Mouse (Mus musculus) ES-E14 (cell line): Measurements from ENCODE around the gene Nlrp1a.

ENCODE experiments used
- CHD2 ChIP-seq: IDR thresholded peaks from 2 replicates; pipeline ENCODE4 v1.6.1; 2014; ENCODE audit warnings: mild to moderate bottlenecking, low read depth, low read length, inconsistent platforms
- ZC3H11A ChIP-seq: IDR thresholded peaks from 2 replicates; pipeline ENCODE4 v1.6.1; 2012; ENCODE audit warnings: low read depth, mild to moderate bottlenecking, inconsistent platforms, low read length, borderline replicate concordance

DNA sequence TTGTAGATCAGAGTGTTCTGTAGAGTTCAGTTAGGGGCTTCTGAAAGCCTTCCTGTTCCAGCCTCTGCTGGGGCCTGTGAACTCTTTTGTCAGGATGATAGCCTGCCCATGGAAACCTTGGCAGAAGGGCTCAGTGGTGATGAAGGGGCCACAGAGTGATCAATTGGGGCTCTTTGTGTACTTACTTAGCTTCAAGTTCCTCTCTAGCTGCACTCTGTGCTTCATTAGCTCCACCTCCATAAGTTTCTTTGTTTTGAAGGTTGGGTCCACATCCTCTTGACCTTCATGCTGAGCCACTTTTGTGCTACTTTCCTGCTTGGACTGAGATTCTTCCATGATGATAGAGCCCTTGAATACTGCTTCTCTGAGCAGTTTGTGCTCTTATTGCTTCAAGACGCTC lies 2.5 kb downstream of the Nlrp1a start:
- TF ChIP-seq ZC3H11A = no peak
- TF ChIP-seq CHD2 = no peak
